Mouse (Mus musculus): Measurements from ENCODE around the gene Ccna1. TPM values are rescaled to one million over a fixed set of nuclear protein-coding genes. Genes with fewer than 3 reads are reported as not detected.

Ccna1 gene
- polyA plus RNA-seq, 1 experiment from 2014 or later = 10.7 TPM

- Histone ChIP-seq H3K9ac (replicated peaks; ENCODE audit: low read depth) (no peak overlapping the region), H3K4me3 (ENCODE audit: low read depth, low read length) (no peak overlapping the region), H3K27me3 (replicated peaks; ENCODE audit: insufficient read depth, low read length) (0 out of 2 replicates have a peak, but pooled peaks cover 16% of the 10 kb centered on the region), H3K4me1 (ENCODE audit: insufficient read depth, low read depth, low read length) (no peaks in the 10 kb centered on the region; the same call in 1 of the 2 replicates), H3K27ac (ENCODE audit: low read length) (no peak overlapping the region), H3K36me3 (ENCODE audit: insufficient read depth, low read length) (no peaks in the 10 kb centered on the region), H3K4me2 (replicated peaks; ENCODE audit: low read depth, low read length) (no peak overlapping the region), H3K9me3 (ENCODE audit: low read length) (no peaks in the 10 kb centered on the region)
- no peak for TF ChIP-seq EP300 (IDR thresholded peaks at IDR 0.05)
- TF ChIP-seq CTCF (IDR thresholded peaks at IDR 0.05) = no peak
- 58% methylated on average over 8 of the region's 8 CpGs for WGBS
- ATAC-seq (no peak), DNase-seq (ENCODE audit: low spot score) (no peak)
These were observed 1.1 kb upstream of the Ccna1 start for GRCm38 (mm10) chr3:55056376-55056775.

GRCm38 (mm10) chr3:55055747-55056120 lies 433 bp upstream of the Ccna1 start:
- no peak for ATAC-seq
- H3K36me3 ChIP-seq (ENCODE audit: insufficient read depth, low read length) = no peaks in the 10 kb centered on the region
- TF ChIP-seq EP300 (IDR thresholded peaks at IDR 0.05) (no peak), CTCF (IDR thresholded peaks at IDR 0.05) (no peak)
- no peak overlapping the region for H3K9ac ChIP-seq (replicated peaks; ENCODE audit: low read depth)
- H3K4me2 ChIP-seq (replicated peaks; ENCODE audit: low read depth, low read length) = peak overlapping the region; percentile 62
- no peaks in the 10 kb centered on the region; the same call in 1 of the 2 replicates for H3K4me1 ChIP-seq (ENCODE audit: insufficient read depth, low read depth, low read length)
- 8% methylated on average over 11 of the region's 11 CpGs for WGBS
- 0 out of 2 replicates have a peak, but pooled peaks cover 16% of the 10 kb centered on the region for H3K27me3 ChIP-seq (replicated peaks; ENCODE audit: insufficient read depth, low read length)
- no peak overlapping the region for H3K27ac ChIP-seq (ENCODE audit: low read length)
- peak overlapping the region; percentile 34; the same call in 1 of the 2 replicates for H3K4me3 ChIP-seq (ENCODE audit: low read depth, low read length)
- no peak for DNase-seq (ENCODE audit: low spot score)
- no peaks in the 10 kb centered on the region for H3K9me3 ChIP-seq (ENCODE audit: low read length)

- H3K27me3 ChIP-seq (replicated peaks; ENCODE audit: insufficient read depth, low read length) = 0 out of 2 replicates have a peak, but pooled peaks cover 16% of the 10 kb centered on the region
- TF ChIP-seq CTCF (IDR thresholded peaks at IDR 0.05) (no peak), EP300 (IDR thresholded peaks at IDR 0.05) (no peak)
- no peaks in the 10 kb centered on the region; the same call in 1 of the 2 replicates for H3K4me1 ChIP-seq (ENCODE audit: insufficient read depth, low read depth, low read length)
- 50% methylated on average over 6 of the region's 6 CpGs for WGBS
- H3K4me3 ChIP-seq (ENCODE audit: low read depth, low read length) = no peak overlapping the region
- DNase-seq (ENCODE audit: low spot score) (no peak), ATAC-seq (no peak)
- no peaks in the 10 kb centered on the region for H3K36me3 ChIP-seq (ENCODE audit: insufficient read depth, low read length)
- no peak overlapping the region for H3K27ac ChIP-seq (ENCODE audit: low read length)
- no peaks in the 10 kb centered on the region for H3K9me3 ChIP-seq (ENCODE audit: low read length)
- H3K4me2 ChIP-seq (replicated peaks; ENCODE audit: low read depth, low read length) = no peak overlapping the region
- no peak overlapping the region for H3K9ac ChIP-seq (replicated peaks; ENCODE audit: low read depth)
These were observed 1.1 kb downstream of the Ccna1 start for GRCm38 (mm10) chr3:55054231-55054630.

- peak; percentile 28; the same call in 1 of the 2 replicates for ATAC-seq
- DNase-seq (ENCODE audit: low spot score) = peak; percentile 22
- TF ChIP-seq EP300 (IDR thresholded peaks at IDR 0.05) = no peak
- TF ChIP-seq CTCF (IDR thresholded peaks at IDR 0.05) = no peak
- no peak overlapping the region for H3K4me2 ChIP-seq (replicated peaks; ENCODE audit: low read depth, low read length)
- 48% methylated on average over 8 of the region's 8 CpGs for WGBS
- H3K9ac ChIP-seq (replicated peaks; ENCODE audit: low read depth) = no peak overlapping the region
- no peaks in the 10 kb centered on the region for H3K9me3 ChIP-seq (ENCODE audit: low read length)
- H3K27me3 ChIP-seq (replicated peaks; ENCODE audit: insufficient read depth, low read length) = no peaks in the 10 kb centered on the region
- no peaks in the 10 kb centered on the region for H3K4me1 ChIP-seq (ENCODE audit: insufficient read depth, low read depth, low read length)
- H3K36me3 ChIP-seq (ENCODE audit: insufficient read depth, low read length) = no peaks in the 10 kb centered on the region
- no peak overlapping the region for H3K4me3 ChIP-seq (ENCODE audit: low read depth, low read length)
- H3K27ac ChIP-seq (ENCODE audit: low read length) = no peak overlapping the region
These were observed 10.5 kb downstream of the Ccna1 start for GRCm38 (mm10) chr3:55044601-55045370.

GRCm38 (mm10) chr3:55037608-55038007 lies 17.7 kb downstream of the Ccna1 start:
- no peaks in the 10 kb centered on the region for H3K27me3 ChIP-seq (replicated peaks; ENCODE audit: insufficient read depth, low read length)
- H3K9me3 ChIP-seq (ENCODE audit: low read length) = no peaks in the 10 kb centered on the region
- no peaks in the 10 kb centered on the region for H3K36me3 ChIP-seq (ENCODE audit: insufficient read depth, low read length)
- no peak overlapping the region for H3K4me2 ChIP-seq (replicated peaks; ENCODE audit: low read depth, low read length)
- H3K4me1 ChIP-seq (ENCODE audit: insufficient read depth, low read depth, low read length) = no peaks in the 10 kb centered on the region
- TF ChIP-seq EP300 (IDR thresholded peaks at IDR 0.05) (no peak), CTCF (IDR thresholded peaks at IDR 0.05) (no peak)
- no peak overlapping the region for H3K27ac ChIP-seq (ENCODE audit: low read length)
- no peak for DNase-seq (ENCODE audit: low spot score)
- H3K4me3 ChIP-seq (ENCODE audit: low read depth, low read length) = no peak overlapping the region
- ATAC-seq = no peak
- WGBS = 78% methylated on average over 5 of the region's 5 CpGs
- no peak overlapping the region for H3K9ac ChIP-seq (replicated peaks; ENCODE audit: low read depth)

- Histone ChIP-seq H3K27ac (ENCODE audit: low read length) (no peak overlapping the region), H3K9me3 (ENCODE audit: low read length) (no peaks in the 10 kb centered on the region), H3K9ac (replicated peaks; ENCODE audit: low read depth) (no peak overlapping the region), H3K4me1 (ENCODE audit: insufficient read depth, low read depth, low read length) (no peaks in the 10 kb centered on the region), H3K4me3 (ENCODE audit: low read depth, low read length) (no peak overlapping the region), H3K27me3 (replicated peaks; ENCODE audit: insufficient read depth, low read length) (no peaks in the 10 kb centered on the region), H3K4me2 (replicated peaks; ENCODE audit: low read depth, low read length) (no peak overlapping the region), H3K36me3 (ENCODE audit: insufficient read depth, low read length) (no peaks in the 10 kb centered on the region)
- 43% methylated on average over 7 of the region's 7 CpGs for WGBS
- peak; percentile 33 for DNase-seq (ENCODE audit: low spot score)
- ATAC-seq = peak; percentile 23; the same call in 1 of the 2 replicates
- TF ChIP-seq EP300 (IDR thresholded peaks at IDR 0.05) (no peak), CTCF (IDR thresholded peaks at IDR 0.05) (no peak)
These were observed 27.9 kb downstream of the Ccna1 start for GRCm38 (mm10) chr3:55027271-55027840.
